Mouse (Mus musculus) heart, embryonic 14.5 days (tissue): ENCODE data around the gene Ino80. TPM values are rescaled to one million over a fixed set of nuclear protein-coding genes. Genes with fewer than 3 reads are reported as not detected.

Experiments
- ATAC-seq: fragments of 200-750 bp; cut with Nextera tagmentation; 2 replicates; pipeline ENCODE4 v1.8.0; 2017; ENCODE audit warnings: low read depth, moderate TSS enrichment; ENCODE audit not compliant: insufficient number of reproducible peaks, insufficient read depth, low FRiP score
- H3K27ac ChIP-seq, 2 experiments: fragments of 200-500 bp in 1 of 2; fragments of 300-500 bp in 1 of 2; sonication (generic) in 1 of 2; replicated peaks in 1 of 2; 2 replicates each; pipeline ENCODE4 v1.5.1; 2012 to 2014; ENCODE audit warnings: low read depth in 2 of 2, low read length in 2 of 2, control low read depth in 1 of 2, mild to moderate bottlenecking in 1 of 2, mixed read lengths in 1 of 2; ENCODE audit not compliant: control insufficient read depth in 1 of 2, insufficient read depth in 1 of 2
- H3K27me3 ChIP-seq: fragments of 300-500 bp; sonication (generic); 2 replicates; pipeline ENCODE4 v1.6.1; 2014; ENCODE audit warnings: mild to moderate bottlenecking, low read length, control low read depth; ENCODE audit not compliant: control insufficient read depth, insufficient read depth
- H3K36me3 ChIP-seq: fragments of 300-500 bp; sonication (generic); 2 replicates; pipeline ENCODE4 v1.6.1; 2014; ENCODE audit warnings: mild to moderate bottlenecking, control low read depth, low read length, mixed read lengths; ENCODE audit not compliant: control insufficient read depth, insufficient read depth
- H3K4me1 ChIP-seq, 2 experiments: fragments of 200-500 bp in 1 of 2; fragments of 300-500 bp in 1 of 2; sonication (generic) in 1 of 2; 2 replicates each; pipeline ENCODE4 v1.6.1; 2012 to 2014; ENCODE audit warnings: low read length in 2 of 2, control low read depth in 1 of 2, mixed read lengths in 1 of 2; ENCODE audit not compliant: control insufficient read depth in 2 of 2, insufficient read depth in 2 of 2
- H3K4me2 ChIP-seq: fragments of 300-500 bp; sonication (generic); 2 replicates; pipeline ENCODE4 v1.6.1; 2014; ENCODE audit warnings: mild to moderate bottlenecking, low read length
- H3K4me3 ChIP-seq, 2 experiments: fragments of 200-500 bp in 1 of 2; fragments of 300-500 bp in 1 of 2; sonication (generic) in 1 of 2; 2 replicates each; pipeline ENCODE4 v1.5.1; 2012 to 2014; ENCODE audit warnings: low read length in 2 of 2, mild to moderate bottlenecking in 2 of 2, control low read depth in 1 of 2, low read depth in 1 of 2, moderate library complexity in 1 of 2; ENCODE audit not compliant: control insufficient read depth in 1 of 2, insufficient read depth in 1 of 2
- H3K9ac ChIP-seq: fragments of 300-500 bp; sonication (generic); 2 replicates; pipeline ENCODE4 v1.6.1; 2014; ENCODE audit warnings: mild to moderate bottlenecking, low read length
- H3K9me3 ChIP-seq: fragments of 300-500 bp; sonication (generic); 2 replicates; pipeline ENCODE4 v1.6.1; 2016; ENCODE audit warnings: low read length, control low read depth; ENCODE audit not compliant: control insufficient read depth
- WGBS: fragments of 180-500 bp; shearing (Covaris S2); extraction: QIAGEN DNeasy Blood & Tissue Kit; methylation state at CpG from one replicate; pipeline ENCODE4 v1.1.7; 2014; 5-methylcytosine and 5-hydroxymethylcytosine counted together
- polyA plus RNA-seq: library from polyadenylated mRNA; unstranded; fragments of >200 nt; fragmentation: Nextera tagmentation; extraction: Ambion mirVana; gene quantifications from 2 replicates; pipeline ENCODE4 v1.2.1, GENCODE M21; 2014

Ino80 gene
- 3.7 and 4.4 TPM in 2 replicates for polyA plus RNA-seq

GRCm38 (mm10) chr2:119477571-119478396 is at the start of gene Ino80:
Ino80 (minus strand) TSS chr2:119477687.
- under 1% methylated on average over 62 of the region's 72 CpGs for WGBS

GRCm38 (mm10) chr2:119525422-119525821 is 47.9 kb upstream of the Ino80 start:
- 49% methylated on average over 4 of the region's 4 CpGs for WGBS
- Histone ChIP-seq H3K27ac (no peak overlapping the region), H3K4me1 (no peaks in the 10 kb centered on the region), H3K9me3 (no peaks in the 10 kb centered on the region), H3K9ac (no peak overlapping the region), H3K27me3 (no peaks in the 10 kb centered on the region), H3K4me2 (no peak overlapping the region), H3K36me3 (no peaks in the 10 kb centered on the region), H3K4me3 (no peak overlapping the region)
- no peak for ATAC-seq

More at GRCm38 (mm10) chr2:119477571-119478396, at the start of gene Ino80:
- Histone ChIP-seq H3K36me3 (0 out of 2 replicates have a peak, but pooled peaks cover 7% of the 10 kb centered on the region), H3K4me2 (peak within 1 kb of the TSS; percentile 86), H3K27me3 (no peaks in the 10 kb centered on the region), H3K4me3 (peak within 1 kb of the TSS; percentile 88 to 96), H3K9ac (peak within 1 kb of the TSS; percentile 99), H3K4me1 (peaks cover 0 to 25% of the 10 kb centered on the region in 2 experiments; a peak in 3 of 4 replicates), H3K9me3 (no peaks in the 10 kb centered on the region), H3K27ac (peak within 1 kb of the TSS; percentile 98 to 99)
- peak; percentile 90 for ATAC-seq

GRCm38 (mm10) chr2:119523836-119524235 is 46.3 kb upstream of the Ino80 start:
- Histone ChIP-seq H3K9me3 (no peaks in the 10 kb centered on the region), H3K4me1 (no peaks in the 10 kb centered on the region), H3K4me3 (no peak overlapping the region), H3K4me2 (no peak overlapping the region), H3K9ac (no peak overlapping the region), H3K27ac (no peak overlapping the region), H3K36me3 (no peaks in the 10 kb centered on the region), H3K27me3 (no peaks in the 10 kb centered on the region)
- 81% methylated on average over 4 of the region's 4 CpGs for WGBS
- ATAC-seq, result no peak

GRCm38 (mm10) chr2:119520550-119520949 is 43.1 kb upstream of the Ino80 start:
- H3K9me3 ChIP-seq, result no peaks in the 10 kb centered on the region
- no peaks in the 10 kb centered on the region for H3K4me1 ChIP-seq
- H3K4me2 ChIP-seq, result no peak overlapping the region
- ATAC-seq, result no peak
- no peak overlapping the region for H3K27ac ChIP-seq
- H3K27me3 ChIP-seq, result no peaks in the 10 kb centered on the region
- WGBS, result 65% methylated on average over 7 of the region's 7 CpGs
- no peak overlapping the region for H3K4me3 ChIP-seq
- H3K9ac ChIP-seq, result no peak overlapping the region
- no peaks in the 10 kb centered on the region for H3K36me3 ChIP-seq

- no peaks in the 10 kb centered on the region for H3K4me1 ChIP-seq
These were observed 39.3 kb upstream of the Ino80 start for GRCm38 (mm10) chr2:119516811-119517210.

GRCm38 (mm10) chr2:119514026-119514522 is 36.6 kb upstream of the Ino80 start:
- ATAC-seq, result no peak
- WGBS, result 66% methylated on average over 3 of the region's 3 CpGs
- Histone ChIP-seq H3K27ac (no peak overlapping the region), H3K4me1 (no peaks in the 10 kb centered on the region), H3K9ac (no peak overlapping the region), H3K36me3 (no peaks in the 10 kb centered on the region), H3K27me3 (no peaks in the 10 kb centered on the region), H3K4me3 (no peak overlapping the region), H3K9me3 (no peaks in the 10 kb centered on the region), H3K4me2 (no peak overlapping the region)

More at GRCm38 (mm10) chr2:119516811-119517210, 39.3 kb upstream of the Ino80 start:
- no peak overlapping the region for H3K4me2 ChIP-seq
- H3K9ac ChIP-seq, result no peak overlapping the region
- no peak for ATAC-seq
- H3K9me3 ChIP-seq, result no peaks in the 10 kb centered on the region
- no peak overlapping the region for H3K27ac ChIP-seq
- no peaks in the 10 kb centered on the region for H3K36me3 ChIP-seq
- no peaks in the 10 kb centered on the region for H3K27me3 ChIP-seq
- H3K4me3 ChIP-seq, result no peak overlapping the region
- WGBS, result 69% methylated on average over 5 of the region's 5 CpGs

GRCm38 (mm10) chr2:119512292-119512691 is 34.8 kb upstream of the Ino80 start:
- H3K4me1 ChIP-seq, result no peaks in the 10 kb centered on the region
- H3K9ac ChIP-seq, result no peak overlapping the region
- no peaks in the 10 kb centered on the region for H3K27me3 ChIP-seq
- no peak overlapping the region for H3K27ac ChIP-seq
- no peaks in the 10 kb centered on the region for H3K9me3 ChIP-seq
- no peak for ATAC-seq
- H3K4me2 ChIP-seq, result no peak overlapping the region
- 76% methylated on average over 3 of the region's 3 CpGs for WGBS
- H3K36me3 ChIP-seq, result no peaks in the 10 kb centered on the region
- no peak overlapping the region for H3K4me3 ChIP-seq
